Mouse (Mus musculus): ENCODE measurements around the gene Mtrf1. TPM values are rescaled to one million over a fixed set of nuclear protein-coding genes. Genes with fewer than 3 reads are reported as not detected.

Gene Mtrf1
- polyA plus RNA-seq, 1 experiment from 2014 or later, result 3.5 TPM

GRCm38 (mm10) chr14:79465623-79466022 is 68.1 kb downstream of the Mtrf1 start:
- no peaks in the 10 kb centered on the region for H3K4me1 ChIP-seq (ENCODE audit: control insufficient read depth, low read depth, low read length)
- H3K9ac ChIP-seq (ENCODE audit: low read depth, low read length), result no peak overlapping the region
- H3K27me3 ChIP-seq (ENCODE audit: control insufficient read depth, insufficient read depth, low read depth, low read length), result no peaks in the 10 kb centered on the region
- WGBS (ENCODE audit: insufficient replicate concordance), result 72% methylated on average over 1 of the region's 1 CpGs
- no peaks in the 10 kb centered on the region for H3K9me3 ChIP-seq (replicated peaks; ENCODE audit: control insufficient read depth, low read length)
- H3K27ac ChIP-seq (ENCODE audit: low read length), result no peak overlapping the region
- H3K36me3 ChIP-seq (ENCODE audit: control insufficient read depth, insufficient read depth), result peaks cover 62% of the 10 kb centered on the region
- ATAC-seq (ENCODE audit: low read depth), result no peak
- H3K4me2 ChIP-seq (ENCODE audit: low read depth, low read length), result no peak overlapping the region
- H3K4me3 ChIP-seq (ENCODE audit: low read depth, low read length), result no peak overlapping the region

GRCm38 (mm10) chr14:79467621-79468020 is 70.0 kb downstream of the Mtrf1 start:
- no peak for ATAC-seq (ENCODE audit: low read depth)

More at GRCm38 (mm10) chr14:79467621-79468020, 70.0 kb downstream of the Mtrf1 start:
- Histone ChIP-seq H3K4me2 (ENCODE audit: low read depth, low read length) (no peak overlapping the region), H3K27ac (ENCODE audit: low read length) (no peak overlapping the region), H3K9me3 (replicated peaks; ENCODE audit: control insufficient read depth, low read length) (no peaks in the 10 kb centered on the region), H3K4me3 (ENCODE audit: low read depth, low read length) (no peak overlapping the region), H3K27me3 (ENCODE audit: control insufficient read depth, insufficient read depth, low read depth, low read length) (no peaks in the 10 kb centered on the region), H3K9ac (ENCODE audit: low read depth, low read length) (no peak overlapping the region), H3K36me3 (ENCODE audit: control insufficient read depth, insufficient read depth) (peaks cover 68% of the 10 kb centered on the region), H3K4me1 (ENCODE audit: control insufficient read depth, low read depth, low read length) (no peaks in the 10 kb centered on the region)
- WGBS (ENCODE audit: insufficient replicate concordance), result 16% methylated on average over 3 of the region's 3 CpGs

Other genes starting within 250 kb of the Mtrf1 start
- gene Zfp957, start 150.4 kb upstream of the Mtrf1 start, polyA plus RNA-seq (2015; fragmentation: Nextera tagmentation; extraction: Ambion mirVana), result not detected in 2 replicates
- gene Rgcc, start 96.1 kb upstream of the Mtrf1 start, polyA plus RNA-seq (2015; fragmentation: Nextera tagmentation; extraction: Ambion mirVana), result 237 and 262 TPM in 2 replicates
- 21.3 and 25.0 TPM in 2 replicates for gene Naa16, start 7.0 kb upstream of the Mtrf1 start, polyA plus RNA-seq (2015; fragmentation: Nextera tagmentation; extraction: Ambion mirVana)
- gene Kbtbd7, start 28.7 kb downstream of the Mtrf1 start, polyA plus RNA-seq (2015; fragmentation: Nextera tagmentation; extraction: Ambion mirVana), result 3.2 and 3.4 TPM in 2 replicates
- 2.5 and 2.9 TPM in 2 replicates for gene Kbtbd6, start 54.1 kb downstream of the Mtrf1 start, polyA plus RNA-seq (2015; fragmentation: Nextera tagmentation; extraction: Ambion mirVana)
- gene Elf1, start 83.4 kb downstream of the Mtrf1 start, polyA plus RNA-seq (2015; fragmentation: Nextera tagmentation; extraction: Ambion mirVana), result 7.8 and 8.8 TPM in 2 replicates
- gene Wbp4, start 83.7 kb downstream of the Mtrf1 start, polyA plus RNA-seq (2015; fragmentation: Nextera tagmentation; extraction: Ambion mirVana), result 13.0 and 13.1 TPM in 2 replicates
- gene Sugt1, start 189.9 kb downstream of the Mtrf1 start, polyA plus RNA-seq (2015; fragmentation: Nextera tagmentation; extraction: Ambion mirVana), result 30.5 and 31.3 TPM in 2 replicates